Mouse (Mus musculus) left cerebral cortex, adult 8-10 months (tissue): Measurements from ENCODE around the gene Ctu2. TPM values are rescaled to one million over a fixed set of nuclear protein-coding genes. Genes with fewer than 3 reads are reported as not detected.

ENCODE experiments used
- DNase-seq, 2 experiments: peaks; one replicate each; pipeline ENCODE4 v3.0.0; 2022; ENCODE audit warnings: low spot score in 2 of 2
- total RNA-seq, 4 experiments: library from RNA; stranded (reverse); gene quantifications; 2 replicates each; pipeline ENCODE4 v1.2.4; 2022

Gene Ctu2
- total RNA-seq, 4 experiments from 2014 or later, result 21.3 to 27.5 (median 22.6) TPM

DNA sequence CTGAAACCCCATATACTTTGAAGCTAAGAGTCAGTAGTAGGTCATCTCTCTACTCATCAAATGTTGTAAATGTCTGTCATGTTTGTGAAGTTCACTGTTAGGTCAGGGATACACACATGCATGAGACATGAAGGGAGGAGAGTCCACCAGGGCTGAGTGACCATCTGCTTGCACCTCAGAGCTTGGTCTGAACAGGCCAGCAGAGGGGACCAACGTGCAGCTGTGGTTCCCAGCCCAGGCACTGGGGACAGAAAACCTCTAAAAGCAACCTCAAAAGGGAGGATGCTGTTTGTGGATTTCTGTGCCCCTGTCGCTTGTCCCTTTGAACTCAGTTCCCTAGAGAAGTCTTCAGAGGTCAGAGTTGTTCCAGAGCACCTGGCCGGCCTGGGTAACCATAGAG is 30.7 kb upstream of the Ctu2 start:
- DNase-seq, result no peak

- DNase-seq, result no peak
Observed at GRCm38 (mm10) chr8:122451161-122451703, 24.7 kb upstream of the Ctu2 start.

DNA sequence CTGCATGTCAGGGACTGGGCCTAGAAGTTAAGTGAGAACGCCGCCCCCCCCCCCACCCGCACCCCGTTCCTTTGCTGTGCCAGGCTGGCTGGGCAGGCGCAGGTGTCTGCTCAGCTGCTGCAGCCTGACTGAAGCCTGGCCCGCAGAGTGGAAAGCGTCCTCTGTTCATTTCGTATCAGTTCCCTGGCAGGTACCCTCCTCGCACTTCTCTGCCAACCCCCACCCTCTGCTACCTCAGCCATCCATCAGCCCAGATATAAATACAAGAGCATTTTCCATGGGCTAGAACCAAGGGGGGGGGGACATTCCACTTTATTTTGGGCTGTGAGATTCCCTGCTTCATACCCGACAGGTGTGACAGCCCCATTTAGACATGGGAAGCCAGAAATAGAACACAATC is 23.8 kb upstream of the Ctu2 start:
- DNase-seq, result no peak

- no peak for DNase-seq
Observed at GRCm38 (mm10) chr8:122454409-122454808, 21.5 kb upstream of the Ctu2 start.

DNA sequence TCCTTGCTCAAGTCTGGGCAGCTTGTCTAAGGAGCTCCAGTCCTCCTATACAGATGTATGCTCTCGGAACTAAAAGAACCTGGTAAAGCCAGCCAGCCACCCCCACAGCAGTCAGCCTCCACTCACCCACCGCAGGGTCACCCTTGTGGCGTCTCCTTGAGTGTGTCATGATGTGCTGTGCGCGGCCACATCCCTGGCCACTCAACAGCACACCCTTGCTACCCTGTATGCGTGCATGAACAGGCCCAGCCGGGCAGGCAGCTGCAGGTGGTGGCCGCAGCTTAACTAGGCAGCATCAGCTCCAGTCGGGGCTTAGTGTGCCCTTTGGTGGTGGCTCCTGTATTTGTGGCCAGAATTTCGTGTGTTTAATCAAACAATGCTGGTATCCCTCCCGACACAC is 18.8 kb upstream of the Ctu2 start:
- no peak for DNase-seq

DNA sequence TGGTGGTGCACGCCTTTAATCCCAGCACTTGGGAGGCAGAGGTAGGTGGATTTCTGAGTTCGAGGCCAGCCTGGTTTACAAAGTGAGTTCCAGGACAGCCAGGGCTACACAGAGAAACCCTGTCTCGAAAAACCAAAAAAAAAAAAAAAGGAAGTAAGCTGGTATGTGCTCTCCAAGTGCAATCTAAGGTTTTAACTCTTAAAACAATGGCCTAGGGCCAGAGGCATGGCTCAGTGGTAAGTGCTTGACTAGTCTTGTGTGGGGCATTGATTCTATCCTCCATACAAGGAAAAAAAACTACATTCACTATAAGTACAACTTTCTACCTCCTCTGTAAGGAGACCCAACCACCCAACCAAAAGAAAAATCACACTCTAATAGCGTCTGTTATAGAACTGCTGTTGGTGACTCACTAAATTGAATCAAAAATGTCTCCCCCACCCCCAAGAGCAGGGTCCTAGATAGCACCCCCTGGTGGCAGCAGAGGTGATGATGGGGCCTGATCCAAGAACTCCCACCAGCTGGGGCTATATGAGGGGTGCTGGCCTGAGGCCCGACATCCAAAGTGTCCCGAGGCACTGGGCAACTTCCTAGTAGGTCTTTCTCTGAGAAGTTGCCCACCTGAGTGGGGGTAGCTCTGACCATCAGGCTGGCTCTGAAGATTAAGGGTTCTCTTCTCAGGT is 16.6 kb upstream of the Ctu2 start:
- no peak for DNase-seq

GRCm38 (mm10) chr8:122459990-122460389 is 16.0 kb upstream of the Ctu2 start:
- no peak for DNase-seq

GRCm38 (mm10) chr8:122460524-122461472 is 15.1 kb upstream of the Ctu2 start, which contains the start of gene Snai3:
TSS of gene Snai3 (minus strand) at chr8:122460733.
- no peak for DNase-seq

DNA sequence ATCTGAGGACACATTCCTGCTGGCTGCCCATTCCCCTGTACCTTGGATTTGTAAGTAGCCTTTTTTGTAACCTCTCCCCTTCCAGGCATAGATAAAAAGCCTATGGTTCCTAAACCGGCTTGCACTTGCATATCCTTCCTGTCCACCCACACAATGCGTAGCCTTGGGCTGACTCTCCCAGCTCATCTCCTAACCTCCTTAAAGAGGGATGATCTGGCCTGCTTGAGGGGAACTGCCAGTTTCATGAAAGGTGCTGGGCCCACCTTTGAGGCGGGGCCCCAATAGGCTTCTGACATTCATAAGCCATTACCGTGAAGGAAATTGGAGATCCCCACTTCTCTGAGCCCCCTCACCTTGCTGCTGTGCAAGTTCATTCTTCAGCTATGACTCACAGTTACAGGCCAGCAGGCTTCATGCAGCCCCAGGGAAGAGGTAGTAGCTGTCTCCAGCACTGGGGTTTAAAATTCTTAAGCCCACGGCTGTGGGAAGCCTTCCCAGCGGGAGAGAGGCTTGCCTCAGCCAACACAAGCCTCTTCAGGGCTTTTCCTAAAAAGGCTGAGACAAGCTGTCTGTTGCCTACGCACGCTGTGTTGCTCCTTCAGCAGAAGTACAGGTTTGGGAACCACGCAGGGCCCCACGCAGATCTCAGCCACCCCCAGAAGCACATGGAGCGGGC is 14.3 kb upstream of the Ctu2 start:
- peak; percentile 49 to 91 for DNase-seq

DNA sequence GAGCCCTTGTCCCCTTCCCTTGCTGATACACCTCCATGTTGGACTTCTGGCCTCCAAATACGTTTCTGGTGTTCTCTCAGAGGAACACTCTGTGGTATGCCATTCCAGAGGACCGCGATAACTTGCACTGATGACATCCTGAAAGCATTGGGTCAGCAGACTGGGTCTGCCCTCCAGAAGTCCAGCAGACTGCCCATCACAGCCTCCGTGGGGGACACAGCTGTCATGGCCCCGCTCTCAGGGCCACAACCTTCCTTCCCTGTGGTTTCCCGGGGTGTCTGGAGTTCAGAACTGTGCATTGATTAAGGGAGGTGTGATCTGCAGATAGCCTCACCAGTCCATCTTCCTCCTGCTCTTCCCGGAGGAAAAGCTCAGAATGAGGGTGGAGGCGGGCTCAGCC is 13.4 kb upstream of the Ctu2 start:
- DNase-seq, result no peak

GRCm38 (mm10) chr8:122463651-122464640 is 12.0 kb upstream of the Ctu2 start:
- no peak for DNase-seq

GRCm38 (mm10) chr8:122464985-122465384 is 11.0 kb upstream of the Ctu2 start:
- DNase-seq, result no peak

- no peak for DNase-seq
Observed at GRCm38 (mm10) chr8:122467816-122468215, 8.1 kb upstream of the Ctu2 start.

GRCm38 (mm10) chr8:122469407-122469806 is 6.5 kb upstream of the Ctu2 start:
- no peak for DNase-seq

DNA sequence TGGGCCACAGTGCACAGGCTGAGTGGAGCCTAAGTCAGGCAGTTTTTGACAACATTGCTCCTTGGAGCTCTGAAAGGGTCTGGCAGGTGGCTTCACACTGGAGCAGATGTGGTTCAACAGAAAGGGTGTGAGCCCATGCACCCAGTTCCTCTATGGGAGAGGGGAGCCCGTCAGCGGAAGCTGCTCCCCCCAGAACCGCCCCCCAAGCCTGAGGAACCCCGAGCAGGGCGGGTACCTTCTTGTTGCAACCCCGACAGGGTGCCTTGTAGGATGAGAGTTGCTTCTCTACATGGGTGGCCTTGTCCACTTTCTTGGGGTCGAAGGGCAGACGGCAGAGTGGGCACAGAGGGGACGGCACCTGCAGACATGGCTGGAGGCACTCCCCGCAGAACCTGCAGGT is 6.0 kb upstream of the Ctu2 start:
- DNase-seq, result no peak

GRCm38 (mm10) chr8:122470691-122471090 is 5.3 kb upstream of the Ctu2 start:
- no peak for DNase-seq

GRCm38 (mm10) chr8:122473911-122474421 is 2.0 kb upstream of the Ctu2 start:
- DNase-seq, result no peak

DNA sequence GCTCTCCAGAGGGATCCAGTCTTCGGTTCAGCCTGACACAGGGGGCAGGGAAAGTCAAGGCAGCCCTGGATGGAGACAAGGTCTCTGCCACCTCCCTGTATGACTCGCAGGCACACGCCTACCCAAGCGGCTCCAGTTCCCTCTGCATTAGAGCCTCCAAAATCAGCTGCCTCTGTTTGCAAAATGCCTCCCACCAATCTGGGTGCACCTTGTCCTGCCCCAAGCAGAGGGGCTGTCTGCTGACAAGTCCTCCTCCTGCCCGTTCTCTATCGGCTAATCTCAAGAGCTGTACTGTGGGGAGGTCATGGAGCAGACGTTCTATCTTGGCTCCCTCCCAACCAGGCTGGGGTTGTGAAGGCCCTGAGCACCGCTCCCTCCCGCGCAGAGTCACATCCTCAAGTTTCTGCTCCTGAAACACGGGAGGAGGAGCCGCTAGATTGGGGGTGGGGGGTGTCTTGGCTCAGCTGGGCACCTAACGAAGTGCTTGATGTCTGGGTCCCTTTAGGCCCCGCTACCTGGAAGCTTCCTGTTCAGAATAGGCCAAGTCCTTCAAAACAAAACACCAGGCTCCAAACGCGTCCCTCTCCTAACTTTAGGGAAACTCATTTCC is 887 bp upstream of the Ctu2 start:
- DNase-seq, result no peak

DNA sequence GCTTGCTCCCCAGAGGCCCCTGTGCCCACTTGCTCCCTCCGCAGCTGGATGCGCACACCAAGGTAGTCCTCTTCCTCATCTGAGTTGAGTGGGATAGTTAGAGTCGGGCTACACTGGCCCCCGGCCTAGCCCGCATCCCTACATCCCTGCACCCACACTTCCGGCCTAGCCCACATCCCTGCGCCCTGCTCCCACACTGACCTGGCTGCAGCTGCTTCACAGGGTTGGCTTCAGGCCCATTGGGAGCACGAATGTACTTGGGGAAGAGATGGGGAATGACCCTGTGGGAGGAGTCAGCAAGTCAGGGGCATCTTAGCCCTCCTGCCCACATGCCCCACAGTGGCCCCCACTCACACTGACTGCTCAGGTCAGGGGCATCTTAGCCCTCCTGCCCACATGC is 6.5 kb downstream of the Ctu2 start:
- DNase-seq, result no peak

GRCm38 (mm10) chr8:122483877-122484276 is 7.9 kb downstream of the Ctu2 start:
- DNase-seq, result no peak
